Mouse (Mus musculus) monocyte, adult 5-6 weeks (primary cell): Measurements from ENCODE around the gene Arhgap42. TPM values are rescaled to one million over a fixed set of nuclear protein-coding genes. Genes with fewer than 3 reads are reported as not detected.

Source experiments
- ATAC-seq: fragments of 153-309, 156-312 bp; replicated peaks from 2 replicates; pipeline ENCODE4 v1.8.0; 2017; ENCODE audit warnings: mild to moderate bottlenecking; ENCODE audit not compliant: low TSS enrichment, insufficient number of reproducible peaks, severe bottlenecking, poor library complexity, low FRiP score
- total RNA-seq: library from RNA; stranded (forward); fragments of 200-1000, 200-491, 200-594 nt; gene quantifications from 3 replicates; pipeline ENCODE4 v1.2.3, GENCODE M21; 2017

Arhgap42 gene
- total RNA-seq, 1 experiment from 2014 or later, result not detected

- no peak for ATAC-seq
Observed at GRCm38 (mm10) chr9:9096761-9097160, 142.1 kb downstream of the Arhgap42 start.

- no peak for ATAC-seq
Observed at GRCm38 (mm10) chr9:9093096-9093495, 145.8 kb downstream of the Arhgap42 start.

GRCm38 (mm10) chr9:9083441-9083840 lies 155.5 kb downstream of the Arhgap42 start:
- ATAC-seq, result no peak

- no peak for ATAC-seq
Observed at GRCm38 (mm10) chr9:9052920-9053319, 186.0 kb downstream of the Arhgap42 start.

GRCm38 (mm10) chr9:9051184-9051583 lies 187.7 kb downstream of the Arhgap42 start:
- no peak for ATAC-seq

- no peak for ATAC-seq
Observed at GRCm38 (mm10) chr9:9049202-9049601, 189.7 kb downstream of the Arhgap42 start.

- no peak for ATAC-seq
Observed at GRCm38 (mm10) chr9:9041009-9041408, 197.9 kb downstream of the Arhgap42 start.

GRCm38 (mm10) chr9:9037017-9037671 lies 201.8 kb downstream of the Arhgap42 start:
- no peak for ATAC-seq

GRCm38 (mm10) chr9:9027904-9028303 lies 211.0 kb downstream of the Arhgap42 start:
- ATAC-seq, result no peak

GRCm38 (mm10) chr9:9027445-9027844 lies 211.5 kb downstream of the Arhgap42 start:
- no peak for ATAC-seq

- no peak for ATAC-seq
Observed at GRCm38 (mm10) chr9:9015108-9015507, 223.8 kb downstream of the Arhgap42 start.

- ATAC-seq, result no peak
Observed at GRCm38 (mm10) chr9:9001170-9001569, 237.7 kb downstream of the Arhgap42 start.

GRCm38 (mm10) chr9:8996494-8996893 lies 242.4 kb downstream of the Arhgap42 start:
- no peak for ATAC-seq

- ATAC-seq, result no peak
Observed at GRCm38 (mm10) chr9:8982315-8982714, 256.6 kb downstream of the Arhgap42 start.

- ATAC-seq, result no peak
Observed at GRCm38 (mm10) chr9:8977775-8978174, 261.1 kb downstream of the Arhgap42 start.

- ATAC-seq, result no peak
Observed at GRCm38 (mm10) chr9:8971491-8971890, 267.4 kb downstream of the Arhgap42 start, which contains the start of gene Gm16485. Gm16485 (plus strand) TSS chr9:8971791.

GRCm38 (mm10) chr9:8970240-8970639 lies 268.7 kb downstream of the Arhgap42 start:
- no peak for ATAC-seq

- ATAC-seq, result no peak
Observed at GRCm38 (mm10) chr9:8964512-8965133, 274.3 kb downstream of the Arhgap42 start.

GRCm38 (mm10) chr9:8953306-8953705 lies 285.6 kb downstream of the Arhgap42 start:
- no peak for ATAC-seq
